ENCODE assay signal across 8 mouse cellular contexts in genomic region chr3:52644178-52645128, GRCm38 (mm10).
DNase-seq lines count a peak whose midpoint lies in the region; ATAC-seq and TF ChIP-seq lines count a peak whose summit lies in the region.

No protein-coding gene starts in this region.

- no peak overlapping the region for H3K4me3 ChIP-seq in intestine, embryonic 14.5 days (ENCODE audit: low read depth, low read length)
- H3K4me3 ChIP-seq in intestine, postnatal 0 days (ENCODE audit: low read depth, low read length) = no peak overlapping the region
- H3K4me3 ChIP-seq in embryonic facial prominence, embryonic 14.5 days (ENCODE audit: low read depth, low read length) = no peak overlapping the region
- no peak overlapping the region for H3K4me3 ChIP-seq in limb, embryonic 13.5 days

- H3K36me3 ChIP-seq in intestine, embryonic 14.5 days (ENCODE audit: control insufficient read depth, insufficient read depth, low read length) = no peaks in the 10 kb centered on the region
- H3K36me3 ChIP-seq in intestine, postnatal 0 days (ENCODE audit: control insufficient read depth, insufficient read depth) = no peaks in the 10 kb centered on the region
- H3K36me3 ChIP-seq in embryonic facial prominence, embryonic 14.5 days (ENCODE audit: control insufficient read depth, insufficient read depth, low read length) = no peaks in the 10 kb centered on the region
- no peaks in the 10 kb centered on the region for H3K36me3 ChIP-seq in limb, embryonic 13.5 days

- peak; percentile 70 for ATAC-seq in intestine, embryonic 14.5 days (replicated peaks; ENCODE audit: low FRiP score, low TSS enrichment, low read depth)
- no peak for ATAC-seq in intestine, postnatal 0 days
- no peak; the same call in 1 of the 2 replicates for ATAC-seq in embryonic facial prominence, embryonic 14.5 days (ENCODE audit: low read depth)
- ATAC-seq in limb, embryonic 13.5 days (ENCODE audit: low FRiP score, low read depth) = 0 out of 2 replicates have a peak, but pooled peaks have one; percentile 55

- WGBS in intestine, embryonic 14.5 days = 29% methylated on average over 15 of the region's 16 CpGs
- 45% methylated on average over 16 of the region's 16 CpGs for WGBS in intestine, postnatal 0 days
- 16% methylated on average over 16 of the region's 16 CpGs for WGBS in embryonic facial prominence, embryonic 14.5 days
- WGBS in limb, embryonic 13.5 days = 29% methylated on average over 16 of the region's 16 CpGs

- no peaks in the 10 kb centered on the region for H3K27me3 ChIP-seq in intestine, embryonic 14.5 days (replicated peaks; ENCODE audit: control insufficient read depth, insufficient read depth, low read length)
- no peaks in the 10 kb centered on the region for H3K27me3 ChIP-seq in intestine, postnatal 0 days (replicated peaks; ENCODE audit: control insufficient read depth, insufficient read depth, low read length)
- H3K27me3 ChIP-seq in embryonic facial prominence, embryonic 14.5 days (replicated peaks; ENCODE audit: control insufficient read depth, insufficient read depth, low read length) = peaks cover 7% of the 10 kb centered on the region; the same call in 1 of the 2 replicates
- peaks cover 3% of the 10 kb centered on the region; the same call in 1 of the 2 replicates for H3K27me3 ChIP-seq in limb, embryonic 13.5 days

- DNase-seq in intestine, embryonic 14.5 days (ENCODE audit: low spot score) = peak; percentile 66
- DNase-seq in CD8-positive naive resting alpha-beta T cell, adult 2 months (ENCODE audit: low read depth in 2 of 2, low spot score in 2 of 2) = peak; percentile 40 to 58
- DNase-seq in embryonic facial prominence, embryonic 14.5 days (ENCODE audit: low spot score) = peak; percentile 51
- DNase-seq in thymus, postnatal 14 days = peak; percentile 52
- DNase-seq in spleen, postnatal 14 days (ENCODE audit: low spot score in 2 of 2) = no peak
- DNase-seq in adrenal gland, postnatal 14 days = no peak

- no peak overlapping the region for H3K9ac ChIP-seq in intestine, embryonic 14.5 days (ENCODE audit: low read length)
- no peak overlapping the region for H3K9ac ChIP-seq in intestine, postnatal 0 days (ENCODE audit: low read depth, low read length)
- H3K9ac ChIP-seq in embryonic facial prominence, embryonic 14.5 days (ENCODE audit: low read depth, low read length) = no peak overlapping the region
- H3K9ac ChIP-seq in limb, embryonic 13.5 days = no peak overlapping the region; the same call in 1 of the 2 replicates

- H3K27ac ChIP-seq in intestine, embryonic 14.5 days (ENCODE audit: low read depth) = peak overlapping the region; percentile 54; the same call in 1 of the 2 replicates
- no peak overlapping the region for H3K27ac ChIP-seq in intestine, postnatal 0 days (ENCODE audit: low read depth, low read length)
- no peak overlapping the region; the same call in 1 of the 2 replicates for H3K27ac ChIP-seq in embryonic facial prominence, embryonic 14.5 days (replicated peaks; ENCODE audit: low read depth, low read length)
- H3K27ac ChIP-seq in limb, embryonic 13.5 days = no peak overlapping the region

- no peak for TF ChIP-seq CTCF in intestine, postnatal 0 days (IDR thresholded peaks at IDR 0.05; ENCODE audit: low read depth)

- no peaks in the 10 kb centered on the region for H3K9me3 ChIP-seq in intestine, embryonic 14.5 days (ENCODE audit: control insufficient read depth, low read length)
- H3K9me3 ChIP-seq in intestine, postnatal 0 days (ENCODE audit: control insufficient read depth) = no peaks in the 10 kb centered on the region
- no peaks in the 10 kb centered on the region for H3K9me3 ChIP-seq in embryonic facial prominence, embryonic 14.5 days (ENCODE audit: control insufficient read depth, low read length)
- H3K9me3 ChIP-seq in limb, embryonic 13.5 days = no peaks in the 10 kb centered on the region

- no peak overlapping the region for H3K4me2 ChIP-seq in intestine, embryonic 14.5 days (ENCODE audit: low read length)
- no peak overlapping the region for H3K4me2 ChIP-seq in intestine, postnatal 0 days (replicated peaks; ENCODE audit: low read depth)
- H3K4me2 ChIP-seq in embryonic facial prominence, embryonic 14.5 days (ENCODE audit: low read depth, low read length) = peak overlapping the region; percentile 13; the same call in 1 of the 2 replicates
- peak overlapping the region; percentile 12; the same call in 1 of the 2 replicates for H3K4me2 ChIP-seq in limb, embryonic 13.5 days (replicated peaks)

- H3K4me1 ChIP-seq in intestine, embryonic 14.5 days (replicated peaks; ENCODE audit: control insufficient read depth, insufficient read depth, low read length) = peaks cover 9% of the 10 kb centered on the region; the same call in 1 of the 2 replicates
- H3K4me1 ChIP-seq in intestine, postnatal 0 days (replicated peaks; ENCODE audit: control insufficient read depth, insufficient read depth, low read length) = no peaks in the 10 kb centered on the region
- peaks cover 30% of the 10 kb centered on the region for H3K4me1 ChIP-seq in embryonic facial prominence, embryonic 14.5 days (ENCODE audit: control insufficient read depth, insufficient read depth, low read length)
- peaks cover 34% of the 10 kb centered on the region for H3K4me1 ChIP-seq in limb, embryonic 13.5 days

Comparison
In these comparisons a context has a peak if more than half of its experiments do, and no peak if none do; other contexts are left out.
1. ATAC-seq: peak in intestine, embryonic 14.5 days (single experiment) and limb, embryonic 13.5 days (single experiment); none in intestine, postnatal 0 days (single experiment) and embryonic facial prominence, embryonic 14.5 days (single experiment).
2. DNase-seq: peak in intestine, embryonic 14.5 days (single experiment), CD8-positive naive resting alpha-beta T cell, adult 2 months (2 of 2), embryonic facial prominence, embryonic 14.5 days (single experiment) and thymus, postnatal 14 days (single experiment); none in spleen, postnatal 14 days (0 of 2) and adrenal gland, postnatal 14 days (single experiment).
3. H3K4me2 ChIP-seq: peak in embryonic facial prominence, embryonic 14.5 days (single experiment) and limb, embryonic 13.5 days (single experiment); none in intestine, embryonic 14.5 days (single experiment) and intestine, postnatal 0 days (single experiment).